15 mouse cellular contexts compared by ENCODE assay signal in the genomic region with DNA sequence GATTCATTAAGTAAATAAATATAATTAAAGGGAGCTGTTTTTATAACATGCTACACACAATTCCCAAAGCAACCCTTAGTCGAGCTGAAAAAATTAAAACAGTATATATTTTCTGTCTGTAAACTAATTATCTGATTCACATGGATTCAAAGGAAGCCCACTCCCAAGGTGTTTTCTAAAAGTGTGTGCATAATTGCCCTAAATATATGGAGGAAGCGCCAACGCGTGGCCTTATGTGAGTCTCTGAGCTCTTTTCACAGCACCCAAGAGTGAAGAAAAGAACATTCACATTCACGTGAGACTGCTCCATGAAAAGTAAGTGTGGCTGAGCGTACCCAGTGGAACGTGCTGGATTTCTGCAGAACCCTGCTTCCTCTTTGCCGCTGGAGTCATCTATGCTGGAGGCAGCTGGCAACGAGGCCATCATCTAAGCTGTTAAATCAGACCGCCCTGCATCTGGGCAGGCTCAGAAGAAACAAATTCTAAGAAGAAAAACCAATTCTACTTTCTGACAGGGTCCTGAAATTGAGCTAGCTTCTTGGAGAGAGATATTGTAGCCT.
"Had no signal": no experiment of that assay in that cellular context is flagged by ENCODE, and none has a peak within 500 bp of the region (broad histone marks: within the 10 kb centered on the region; RNA-seq: fewer than 3 reads in every experiment).

No protein-coding gene starts in this region.

- H3K9ac ChIP-seq: liver, embryonic 13.5 days; midbrain, embryonic 12.5 days had no signal

- H3K4me3 ChIP-seq: layer of hippocampus, adult 2 months; left cerebral cortex, adult 2 months; liver, embryonic 13.5 days; midbrain, embryonic 12.5 days; myocyte had no signal

- ATAC-seq: midbrain, embryonic 16.5 days had no signal

- H3K4me2 ChIP-seq: liver, embryonic 13.5 days; midbrain, embryonic 12.5 days had no signal

- H3K36me3 ChIP-seq: liver, embryonic 13.5 days; midbrain, embryonic 12.5 days had no signal

- H3K4me1 ChIP-seq: liver, embryonic 13.5 days; midbrain, embryonic 12.5 days had no signal

- DNase-seq: kidney, adult 2 months; kidney, postnatal 25 days; layer of hippocampus, adult 9-11 months; liver, embryonic 13.5 days; lung, adult 2 months; lung, postnatal 14 days; lung, postnatal 4 days; thymus, adult 18-20 months; thymus, postnatal 36 days had no signal

- H3K27me3 ChIP-seq: liver, embryonic 13.5 days; midbrain, embryonic 12.5 days had no signal

- H3K27ac ChIP-seq: kidney, postnatal 0 days; layer of hippocampus, adult 2 months; left cerebral cortex, adult 2 months; liver, embryonic 13.5 days; midbrain, embryonic 12.5 days had no signal

- H3K9me3 ChIP-seq: liver, embryonic 13.5 days; midbrain, embryonic 12.5 days had no signal
